Mouse (Mus musculus) neural tube, embryonic 11.5 days (tissue): ENCODE measurements around the gene 6030458C11Rik. TPM values are rescaled to one million over a fixed set of nuclear protein-coding genes. Genes with fewer than 3 reads are reported as not detected.

Source experiments
- ATAC-seq: fragments of 200-750 bp; cut with Nextera tagmentation; 2 replicates; pipeline ENCODE4 v1.8.0; 2017; ENCODE audit warnings: moderate number of reproducible peaks, mild to moderate bottlenecking, moderate TSS enrichment, moderate library complexity; ENCODE audit not compliant: insufficient read depth, low FRiP score, low TSS enrichment
- DNase-seq: peaks from one replicate; pipeline ENCODE4 v3.0.0-alpha.2; 2015; ENCODE audit warnings: low spot score
- H3K27ac ChIP-seq: fragments of 300-500 bp; sonication (generic); 2 replicates; pipeline ENCODE4 v1.5.1; 2014; ENCODE audit warnings: low read depth, mild to moderate bottlenecking, low read length
- H3K27me3 ChIP-seq: fragments of 300-500 bp; sonication (generic); 2 replicates; pipeline ENCODE4 v1.6.1; 2014; ENCODE audit warnings: mild to moderate bottlenecking, low read length, mixed read lengths; ENCODE audit not compliant: control insufficient read depth, insufficient read depth
- H3K36me3 ChIP-seq: fragments of 300-500 bp; sonication (generic); 2 replicates; pipeline ENCODE4 v1.6.1; 2014; ENCODE audit warnings: mild to moderate bottlenecking, low read length, moderate library complexity, mixed read lengths; ENCODE audit not compliant: control insufficient read depth, insufficient read depth
- H3K4me1 ChIP-seq: fragments of 300-500 bp; sonication (generic); 2 replicates; pipeline ENCODE4 v1.6.1; 2014; ENCODE audit warnings: low read length, mixed read lengths; ENCODE audit not compliant: control insufficient read depth, insufficient read depth
- H3K4me2 ChIP-seq: fragments of 300-500 bp; sonication (generic); 2 replicates; pipeline ENCODE4 v1.6.1; 2014; ENCODE audit warnings: low read depth, mild to moderate bottlenecking, moderate library complexity
- H3K4me3 ChIP-seq: fragments of 300-500 bp; sonication (generic); 2 replicates; pipeline ENCODE4 v1.5.1; 2014; ENCODE audit warnings: low read depth, low read length
- H3K9ac ChIP-seq: fragments of 300-500 bp; sonication (generic); 2 replicates; pipeline ENCODE4 v1.6.1; 2014; ENCODE audit warnings: mild to moderate bottlenecking, low read length
- H3K9me3 ChIP-seq: fragments of 300-500 bp; sonication (generic); 2 replicates; pipeline ENCODE4 v1.6.1; 2016; ENCODE audit warnings: low read length; ENCODE audit not compliant: control insufficient read depth
- WGBS: fragments of 180-500 bp; shearing (Covaris S2); extraction: QIAGEN DNeasy Blood & Tissue Kit; methylation state at CpG from one replicate; pipeline ENCODE4 v1.1.7; 2014; 5-methylcytosine and 5-hydroxymethylcytosine counted together
- microRNA-seq: library from miRNA; unstranded; fragments of <30 nt; microRNA quantifications from one replicate; pipeline ENCODE4, GENCODE M21; 2016
- polyA plus RNA-seq: library from polyadenylated mRNA; unstranded; fragments of >200 nt; fragmentation: Nextera tagmentation; extraction: Ambion mirVana; gene quantifications from 2 replicates; pipeline ENCODE4 v1.2.1, GENCODE M21; 2014

Gene 6030458C11Rik
- polyA plus RNA-seq, 1 experiment from 2014 or later: 23.5 TPM

DNA sequence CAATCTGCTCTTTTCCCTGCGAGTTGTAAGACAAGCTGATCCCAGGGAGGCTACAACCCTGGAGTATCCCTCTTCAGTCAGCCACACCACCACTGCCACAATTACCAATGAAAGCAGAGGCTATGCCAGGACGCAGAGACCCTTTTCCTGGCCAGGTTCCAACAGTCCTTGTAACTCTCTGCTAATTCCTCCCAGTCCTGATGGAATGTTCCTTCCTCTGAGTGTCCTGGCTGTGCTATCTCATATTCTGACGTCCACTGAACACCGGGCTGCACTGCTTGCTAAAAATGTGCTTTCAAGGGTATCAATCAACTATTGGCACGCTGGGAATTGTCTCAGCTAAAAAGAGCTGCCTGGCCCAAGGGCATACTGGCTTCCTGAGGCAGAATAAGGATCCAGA is 66.0 kb downstream of the 6030458C11Rik start:
- Histone ChIP-seq H3K27ac (no peak overlapping the region), H3K27me3 (no peaks in the 10 kb centered on the region), H3K4me2 (no peak overlapping the region), H3K9me3 (no peaks in the 10 kb centered on the region), H3K9ac (no peak overlapping the region), H3K4me3 (no peak overlapping the region), H3K4me1 (peaks cover 12% of the 10 kb centered on the region), H3K36me3 (no peaks in the 10 kb centered on the region)
- ATAC-seq: no peak
- no peak for DNase-seq
- WGBS: 72% methylated on average over 5 of the region's 5 CpGs

Small RNA genes within 50 kb of the gene (microRNA-seq; reads per million reads assigned to microRNA genes)
- gene Gm47288: not detected

Other genes with a start within 250 kb of the 6030458C11Rik start
- gene Pdzd2, start 84.7 kb downstream of the 6030458C11Rik start, polyA plus RNA-seq: 4.8 and 5.9 TPM in 2 replicates
- gene Drosha, start 166 bp upstream of the 6030458C11Rik start, polyA plus RNA-seq: 74.7 and 81.0 TPM in 2 replicates